Mouse (Mus musculus): ENCODE data around the gene Capn1.

The Capn1 gene

GRCm38 (mm10) chr19:5954031-5954710, 61.5 kb downstream of the Capn1 start:
- DNase-seq (ENCODE audit: extremely low read depth, low read depth, low spot score): no peak

- no peak for DNase-seq (ENCODE audit: extremely low read depth, low read depth, low spot score)
These were observed 62.4 kb downstream of the Capn1 start for GRCm38 (mm10) chr19:5953201-5953770.

GRCm38 (mm10) chr19:5952071-5952691, 63.5 kb downstream of the Capn1 start:
- no peak for DNase-seq (ENCODE audit: extremely low read depth, low read depth, low spot score)

GRCm38 (mm10) chr19:5951631-5952030, 64.1 kb downstream of the Capn1 start:
- DNase-seq (ENCODE audit: extremely low read depth, low read depth, low spot score): no peak

GRCm38 (mm10) chr19:5950218-5950617, 65.5 kb downstream of the Capn1 start:
- DNase-seq (ENCODE audit: extremely low read depth, low read depth, low spot score): no peak

GRCm38 (mm10) chr19:5945891-5946290, 69.8 kb downstream of the Capn1 start:
- DNase-seq (ENCODE audit: extremely low read depth, low read depth, low spot score): no peak

- DNase-seq (ENCODE audit: extremely low read depth, low read depth, low spot score): no peak
These were observed 70.7 kb downstream of the Capn1 start for GRCm38 (mm10) chr19:5945027-5945426.

- DNase-seq (ENCODE audit: extremely low read depth, low read depth, low spot score): no peak
These were observed 71.6 kb downstream of the Capn1 start for GRCm38 (mm10) chr19:5944145-5944544.

GRCm38 (mm10) chr19:5943404-5943803, 72.3 kb downstream of the Capn1 start:
- DNase-seq (ENCODE audit: extremely low read depth, low read depth, low spot score): no peak

GRCm38 (mm10) chr19:5942581-5942980, 73.1 kb downstream of the Capn1 start:
- DNase-seq (ENCODE audit: extremely low read depth, low read depth, low spot score): no peak

- no peak for DNase-seq (ENCODE audit: extremely low read depth, low read depth, low spot score)
These were observed 75.0 kb downstream of the Capn1 start for GRCm38 (mm10) chr19:5940656-5941055.

GRCm38 (mm10) chr19:5940173-5940572, 75.5 kb downstream of the Capn1 start:
- no peak for DNase-seq (ENCODE audit: extremely low read depth, low read depth, low spot score)

GRCm38 (mm10) chr19:5939715-5940114, 76.0 kb downstream of the Capn1 start:
- no peak for DNase-seq (ENCODE audit: extremely low read depth, low read depth, low spot score)
